Mouse (Mus musculus) kidney, adult 2 months (tissue): Measurements from ENCODE around the gene Cdc34.

ENCODE experiments used
- CTCF ChIP-seq: fragments of 200-500 bp; conservative IDR thresholded peaks from 2 replicates; pipeline ENCODE4 v1.5.1; 2011; ENCODE audit warnings: low read depth, mild to moderate bottlenecking, control low read depth, low read length, moderate library complexity, mixed read lengths; ENCODE audit not compliant: insufficient read depth, insufficient read length
- POLR2A ChIP-seq: fragments of 200-500 bp; IDR thresholded peaks from one replicate; pipeline ENCODE4 v1.6.1; 2011; ENCODE audit warnings: low read depth, low read length, control low read depth

GRCm38 (mm10) chr10:79687513-79687912 is 5.5 kb downstream of the Cdc34 start:
- TF ChIP-seq CTCF: no peak
- no peak for TF ChIP-seq POLR2A
